Mouse (Mus musculus) inflammation-experienced regulatory T-cells, adult 6 months (primary cell): ENCODE measurements around the gene Resf1. TPM values are rescaled to one million over a fixed set of nuclear protein-coding genes. Genes with fewer than 3 reads are reported as not detected.
A peak's percentile ranks its signal among the peaks of the same experiment; 100 is the strongest.
"Not testable (repeated sequence)": the region's sequence is repeated elsewhere in the genome, so short reads cannot be mapped to it uniquely, and the experiment has no call there.

Source experiments
- ATAC-seq: one replicate; pipeline ENCODE4 v1.8.0; 2017
- polyA plus RNA-seq, 3 experiments: library from polyadenylated mRNA; unstranded; fragments of 100-300 nt; shearing (Covaris generic); gene quantifications; one replicate each; pipeline ENCODE4 v1.2.1; 2017

The Resf1 gene
- polyA plus RNA-seq: 100 to 1,000 TPM; 169 to 237 (median 199) TPM

GRCm38 (mm10) chr6:149308956-149309932 is at the start of gene Resf1:
Resf1 (plus strand) TSS chr6:149309414.
- ATAC-seq: peak; percentile 86

DNA sequence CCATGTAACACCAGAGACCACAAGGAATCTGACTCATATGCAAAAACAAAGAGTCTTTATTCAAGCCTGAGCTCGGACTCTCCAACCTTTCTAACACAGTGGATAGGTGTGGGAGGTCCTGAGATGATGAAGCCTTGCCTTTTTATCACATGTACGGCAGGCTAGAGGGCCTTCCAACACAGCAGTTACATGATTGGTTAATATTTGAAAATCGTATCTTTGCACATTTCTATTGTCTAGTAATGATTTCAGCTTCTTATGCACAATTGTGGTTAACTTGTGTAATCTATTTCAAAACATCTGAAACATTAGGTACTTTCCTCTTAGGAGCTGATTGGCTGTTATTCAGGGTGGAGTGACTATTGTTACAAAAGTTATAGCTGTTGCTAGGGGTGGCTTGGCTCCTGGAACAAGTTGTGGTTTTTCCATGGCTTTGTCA is 48.4 kb upstream of the Resf1 start:
- peak; percentile 73 for ATAC-seq

DNA sequence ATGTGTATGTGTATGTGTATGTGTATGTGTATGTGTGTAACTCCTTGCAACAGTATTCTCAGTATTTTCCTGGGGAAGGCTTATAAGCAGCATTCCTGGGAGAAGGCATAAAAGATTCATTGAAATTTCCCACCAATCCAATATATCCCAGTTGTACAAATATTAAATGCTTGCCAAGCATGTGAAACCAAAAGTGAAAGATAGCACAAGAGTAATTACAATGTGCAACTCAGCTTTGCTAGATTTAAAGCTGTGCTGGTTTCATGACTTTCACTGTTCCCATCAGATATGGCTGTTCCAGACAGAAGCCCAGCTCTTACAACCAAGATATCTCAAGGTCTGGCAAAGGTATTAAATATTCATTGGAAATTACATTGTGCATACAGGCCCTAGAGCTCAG is 41.3 kb upstream of the Resf1 start:
- ATAC-seq: no peak

- no peak for ATAC-seq
These were observed 30.9 kb upstream of the Resf1 start for GRCm38 (mm10) chr6:149278248-149278731.

DNA sequence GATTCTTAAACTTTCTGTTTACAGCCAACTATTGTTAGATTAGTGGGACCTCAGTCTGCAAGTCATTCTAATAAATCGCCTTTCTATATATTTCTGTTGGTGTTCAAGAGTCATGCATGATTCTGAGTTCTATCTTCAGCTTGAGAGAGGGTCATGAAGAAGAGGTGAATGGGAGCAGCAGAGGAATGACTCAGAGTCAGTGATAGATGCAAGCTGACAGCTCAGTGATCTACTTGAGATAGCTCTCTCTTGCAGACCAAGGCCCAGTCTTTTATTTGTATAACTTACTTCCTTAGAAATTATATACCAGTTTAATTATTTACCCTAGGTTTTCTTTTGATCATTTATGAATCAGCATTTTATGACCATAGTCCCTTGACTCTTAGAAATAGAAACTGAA is 30.3 kb upstream of the Resf1 start:
- ATAC-seq: no peak

GRCm38 (mm10) chr6:149280511-149280910 is 28.7 kb upstream of the Resf1 start:
- no peak for ATAC-seq

DNA sequence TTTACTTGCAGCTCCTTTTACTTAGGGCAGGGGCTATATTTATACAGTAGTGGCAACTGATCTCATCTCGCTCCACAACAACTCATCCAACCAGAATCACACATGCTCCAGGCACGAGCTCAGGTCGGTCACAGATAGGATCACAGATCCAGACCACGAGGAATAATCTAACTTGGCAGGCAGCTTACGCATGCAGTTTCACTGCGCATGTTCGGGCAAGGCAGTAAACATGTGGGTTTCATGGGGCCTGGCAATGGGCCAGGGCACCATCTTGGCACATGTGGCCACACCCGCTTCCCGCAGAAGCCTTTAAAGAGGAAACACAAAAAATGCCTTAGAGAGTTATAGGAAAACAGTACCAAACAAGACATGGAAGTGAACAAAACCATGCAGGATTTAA is 21.0 kb upstream of the Resf1 start:
- ATAC-seq: not testable (repeated sequence)

GRCm38 (mm10) chr6:149303231-149303630 is 6.0 kb upstream of the Resf1 start:
- not testable (repeated sequence) for ATAC-seq

GRCm38 (mm10) chr6:149307092-149307491 is 2.1 kb upstream of the Resf1 start:
- no peak for ATAC-seq

DNA sequence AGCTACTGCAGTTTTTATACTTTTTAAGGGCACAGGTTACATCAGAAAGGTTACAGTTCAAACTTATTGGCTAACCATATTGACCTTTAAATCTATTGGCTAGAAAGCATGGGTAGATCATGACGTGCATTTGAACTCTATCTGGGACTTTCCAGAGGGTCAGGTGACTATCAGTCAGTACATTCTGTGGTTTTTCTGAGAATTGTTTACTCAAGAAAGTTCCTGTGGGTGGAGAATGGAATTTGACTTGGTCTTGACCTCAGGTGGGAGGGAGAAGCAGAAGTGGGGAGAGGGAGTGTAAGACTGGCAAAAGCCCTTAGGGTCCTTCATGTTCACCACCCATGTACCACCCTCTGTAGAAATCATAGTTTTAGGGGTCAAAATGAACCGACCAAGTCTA is 1.4 kb upstream of the Resf1 start:
- ATAC-seq: no peak

GRCm38 (mm10) chr6:149310226-149310625 is 1.0 kb downstream of the Resf1 start:
- no peak for ATAC-seq

DNA sequence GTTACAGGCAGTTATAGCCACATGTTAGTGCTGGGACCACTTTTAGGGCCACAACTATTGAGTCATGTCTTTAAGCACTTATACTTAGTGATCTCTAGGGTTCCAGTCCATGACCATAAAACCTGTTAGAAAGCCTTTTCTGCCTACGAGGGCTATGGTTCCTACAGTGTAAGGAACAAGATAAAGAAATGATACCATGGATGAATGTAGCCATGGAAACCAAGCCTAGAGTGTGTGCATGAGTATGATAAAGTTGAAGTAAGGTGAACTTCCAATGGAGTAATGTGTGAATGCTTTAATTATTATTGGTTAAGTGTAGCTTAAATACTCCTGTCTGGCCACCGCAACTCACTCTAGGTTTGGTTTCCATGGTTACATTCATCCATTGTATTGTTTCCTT is 1.8 kb downstream of the Resf1 start:
- ATAC-seq: no peak

- ATAC-seq: no peak
These were observed 2.6 kb downstream of the Resf1 start for GRCm38 (mm10) chr6:149311778-149312177.

GRCm38 (mm10) chr6:149312221-149312620 is 3.0 kb downstream of the Resf1 start:
- ATAC-seq: no peak

DNA sequence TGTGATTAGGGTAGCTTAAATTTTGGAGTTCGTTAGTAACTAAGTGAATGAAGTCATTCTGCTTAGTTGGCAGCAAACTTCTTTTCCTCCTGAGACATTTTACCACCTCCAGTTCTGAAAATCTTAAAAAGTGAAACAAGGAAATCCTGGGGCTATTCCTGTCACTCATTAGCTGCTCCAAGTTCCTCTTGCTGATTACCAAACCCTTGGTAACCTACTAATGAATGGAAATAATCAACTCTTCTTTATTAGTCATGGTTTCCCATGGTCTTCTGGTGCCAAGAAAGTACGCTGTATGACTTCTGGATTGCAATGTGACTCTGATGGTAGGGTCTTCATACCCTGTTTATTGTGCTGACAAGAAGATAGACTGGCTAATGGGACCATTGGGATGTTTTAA is 5.7 kb downstream of the Resf1 start:
- no peak for ATAC-seq

- no peak for ATAC-seq
These were observed 14.5 kb downstream of the Resf1 start for GRCm38 (mm10) chr6:149323523-149324241.

DNA sequence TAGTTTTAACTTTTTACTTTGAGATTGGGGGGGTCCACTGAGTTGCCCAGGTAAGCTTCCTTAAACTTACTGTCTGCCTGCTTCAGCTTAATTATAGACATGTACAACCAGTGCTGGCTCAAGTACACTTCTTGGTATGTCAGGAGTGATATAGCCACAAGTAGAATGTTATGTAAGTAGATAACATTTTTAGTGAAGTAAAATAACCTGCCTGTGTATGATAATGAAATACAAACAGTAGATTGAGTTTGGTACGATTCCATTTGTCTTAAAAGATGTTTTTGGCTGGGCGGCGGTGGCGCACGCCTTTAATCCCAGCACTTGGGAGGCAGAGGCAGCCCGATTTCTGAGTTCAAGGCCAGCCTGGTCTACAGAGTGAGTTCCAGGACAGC is 15.0 kb downstream of the Resf1 start:
- no peak for ATAC-seq

DNA sequence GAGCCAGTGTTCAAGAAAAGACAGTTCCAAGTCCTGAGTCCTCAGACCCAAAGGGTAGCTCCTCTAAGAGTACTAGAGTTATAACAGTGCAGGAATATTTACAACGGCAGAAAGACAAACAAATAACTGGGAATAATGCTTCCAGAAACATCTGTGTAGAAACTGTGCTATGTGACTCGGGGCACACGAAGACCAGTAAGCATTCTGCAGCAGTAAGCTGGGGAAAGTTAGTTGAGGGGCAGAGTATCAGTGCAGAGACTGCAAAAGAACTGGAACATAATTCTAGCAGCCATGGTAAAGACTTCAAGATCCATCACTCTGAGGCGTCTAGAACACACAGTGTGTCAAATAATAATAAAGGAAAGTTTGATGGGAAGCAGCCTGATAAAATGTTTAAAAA is 19.9 kb downstream of the Resf1 start:
- ATAC-seq: no peak

DNA sequence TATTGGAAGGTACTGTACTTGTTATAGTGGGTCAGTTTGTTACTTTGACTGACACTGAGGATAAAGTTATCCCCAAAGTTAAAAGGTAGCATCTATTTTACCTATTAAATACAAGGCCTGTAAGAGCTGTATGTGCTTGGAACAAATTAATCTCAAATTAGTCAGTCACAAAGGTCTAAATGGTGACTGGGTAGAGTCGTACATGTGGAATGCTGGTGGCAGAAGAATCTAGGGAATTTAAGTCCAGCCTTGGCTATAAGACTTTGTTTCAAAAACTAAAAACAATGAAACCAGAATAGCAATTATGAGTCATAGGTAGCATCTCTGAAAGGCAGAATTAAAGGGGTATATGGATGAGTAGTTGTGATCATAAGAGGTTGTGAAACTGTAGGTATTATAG is 21.1 kb downstream of the Resf1 start:
- ATAC-seq: no peak

GRCm38 (mm10) chr6:149333036-149333435 is 23.8 kb downstream of the Resf1 start:
- ATAC-seq: no peak

DNA sequence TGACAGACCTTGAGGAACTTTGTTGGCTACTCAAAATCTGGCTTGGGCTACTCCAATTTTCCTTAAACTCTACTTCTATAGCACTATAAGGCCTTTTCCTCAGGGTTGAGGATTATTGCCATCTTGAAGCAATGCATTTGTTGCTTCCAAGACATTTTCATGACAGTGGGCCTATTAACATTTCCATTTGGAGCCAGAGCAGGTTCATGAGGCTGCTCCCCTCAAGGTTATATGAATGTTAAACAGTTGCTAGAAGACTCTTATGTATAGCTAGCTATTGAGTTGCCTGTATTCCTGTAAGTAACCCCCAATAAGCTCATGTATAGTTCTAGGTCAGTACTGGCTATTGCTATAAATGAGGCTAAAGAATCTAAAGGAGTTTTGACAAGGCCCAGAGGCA is 28.8 kb downstream of the Resf1 start:
- ATAC-seq: no peak

- ATAC-seq: no peak
These were observed 29.4 kb downstream of the Resf1 start for GRCm38 (mm10) chr6:149338622-149339021.

DNA sequence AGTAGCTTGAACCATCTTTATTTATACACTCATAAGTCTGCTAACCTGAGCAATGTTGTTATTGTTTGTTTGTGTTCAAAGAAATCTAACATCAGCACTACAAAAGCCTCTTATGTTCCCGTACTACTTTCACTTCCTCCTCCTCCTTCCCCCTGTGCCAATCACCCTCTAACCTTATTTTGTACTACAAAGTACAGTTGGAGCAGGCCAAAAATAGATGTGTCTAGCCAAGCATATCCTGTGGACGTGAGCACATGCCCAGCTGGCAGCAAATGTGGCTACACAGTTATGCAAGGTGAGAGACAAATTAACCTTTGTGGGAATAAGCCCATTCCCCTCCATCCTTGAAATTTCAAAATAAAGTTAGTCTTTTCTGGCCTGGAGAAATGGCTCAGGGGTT is 34.6 kb downstream of the Resf1 start:
- peak; percentile 85 for ATAC-seq

GRCm38 (mm10) chr6:149344372-149344771 is 35.2 kb downstream of the Resf1 start:
- ATAC-seq: no peak
